Mouse (Mus musculus): ENCODE measurements around the gene Cmss1.

- no peak for TF ChIP-seq CTCF (IDR thresholded peaks at IDR 0.05; ENCODE audit: low read depth, low read length)
- no peak for TF ChIP-seq POLR2A (IDR thresholded peaks at IDR 0.05; ENCODE audit: insufficient read depth, low read length)
- TF ChIP-seq EP300 (IDR thresholded peaks at IDR 0.05; ENCODE audit: insufficient read depth, low read depth, low read length): no peak
These were observed 103.9 kb downstream of the Cmss1 start for GRCm38 (mm10) chr16:57502761-57503160.

Measured in ES-Bruce4 (cell line).